20 mouse cellular contexts compared by ENCODE assay signal in genomic region chr13:96967091-96967490, GRCm38 (mm10). TPM values are rescaled to one million over a fixed set of nuclear protein-coding genes. Genes with fewer than 3 reads are reported as not detected.
A peak's percentile ranks its signal among the peaks of the same experiment; 100 is the strongest.
DNase-seq lines count a peak whose midpoint lies in the region; ATAC-seq and TF ChIP-seq lines count a peak whose summit lies in the region.
"Had no signal": no experiment of that assay in that cellular context is flagged by ENCODE, and none has a peak within 500 bp of the region (broad histone marks: within the 10 kb centered on the region; RNA-seq: fewer than 3 reads in every experiment).

No protein-coding gene starts in this region.

- H3K36me3 ChIP-seq in lung, postnatal 0 days (ENCODE audit: insufficient read depth, low read length) = no peaks in the 10 kb centered on the region
- H3K36me3 ChIP-seq in intestine, embryonic 16.5 days (ENCODE audit: control insufficient read depth, insufficient read depth, low read length) = no peaks in the 10 kb centered on the region
- H3K36me3 ChIP-seq in stomach, embryonic 16.5 days (ENCODE audit: control insufficient read depth, insufficient read depth, low read length) = no peaks in the 10 kb centered on the region
- H3K36me3 ChIP-seq: embryonic facial prominence, embryonic 12.5 days; forebrain, embryonic 12.5 days; heart, embryonic 10.5 days; hindbrain, embryonic 15.5 days; kidney, embryonic 15.5 days; limb, embryonic 12.5 days; midbrain, embryonic 15.5 days; neural tube, embryonic 12.5 days had no signal

- H3K9me3 ChIP-seq in lung, postnatal 0 days (ENCODE audit: low read length) = no peaks in the 10 kb centered on the region
- H3K9me3 ChIP-seq in intestine, embryonic 16.5 days (ENCODE audit: control insufficient read depth, low read length) = no peaks in the 10 kb centered on the region
- H3K9me3 ChIP-seq in stomach, embryonic 16.5 days (replicated peaks; ENCODE audit: control insufficient read depth, low read length) = no peaks in the 10 kb centered on the region
- H3K9me3 ChIP-seq: embryonic facial prominence, embryonic 12.5 days; forebrain, embryonic 12.5 days; heart, embryonic 10.5 days; hindbrain, embryonic 15.5 days; kidney, embryonic 15.5 days; limb, embryonic 12.5 days; midbrain, embryonic 15.5 days; neural tube, embryonic 12.5 days had no signal

- no peaks in the 10 kb centered on the region for H3K27me3 ChIP-seq in lung, postnatal 0 days (replicated peaks; ENCODE audit: insufficient read depth, low read length)
- no peaks in the 10 kb centered on the region for H3K27me3 ChIP-seq in intestine, embryonic 16.5 days (replicated peaks; ENCODE audit: control insufficient read depth, insufficient read depth, low read length)
- H3K27me3 ChIP-seq in stomach, embryonic 16.5 days (ENCODE audit: control insufficient read depth, insufficient read depth, low read length) = no peaks in the 10 kb centered on the region
- H3K27me3 ChIP-seq: embryonic facial prominence, embryonic 12.5 days; forebrain, embryonic 12.5 days; hindbrain, embryonic 15.5 days; kidney, embryonic 15.5 days; limb, embryonic 12.5 days; midbrain, embryonic 15.5 days; neural tube, embryonic 12.5 days; Patski had no signal

- H3K4me1 ChIP-seq in lung, postnatal 0 days (ENCODE audit: insufficient read depth, low read depth, low read length) = no peaks in the 10 kb centered on the region
- H3K4me1 ChIP-seq in lung, adult 2 months (ENCODE audit: control insufficient read depth, insufficient read depth, low read length) = no peaks in the 10 kb centered on the region
- H3K4me1 ChIP-seq in intestine, embryonic 16.5 days (ENCODE audit: control insufficient read depth, insufficient read depth, low read length) = no peaks in the 10 kb centered on the region
- H3K4me1 ChIP-seq in stomach, embryonic 16.5 days (ENCODE audit: control insufficient read depth, insufficient read depth, low read length) = no peaks in the 10 kb centered on the region
- H3K4me1 ChIP-seq: embryonic facial prominence, embryonic 12.5 days; forebrain, embryonic 12.5 days; hindbrain, embryonic 15.5 days; kidney, embryonic 15.5 days; limb, embryonic 12.5 days; midbrain, embryonic 15.5 days; neural tube, embryonic 12.5 days had no signal

- WGBS in lung, postnatal 0 days = 67% methylated on average over 5 of the region's 5 CpGs
- WGBS in lung, adult 2 months = 73% methylated on average over 5 of the region's 5 CpGs
- WGBS in intestine, embryonic 16.5 days = 61% methylated on average over 5 of the region's 5 CpGs
- whole genome bisulfite sequencing in stomach, embryonic 16.5 days = 70% methylated on average over 5 of the region's 5 CpGs

- H3K9ac ChIP-seq in lung, postnatal 0 days (replicated peaks; ENCODE audit: low read depth) = no peak overlapping the region
- H3K9ac ChIP-seq in intestine, embryonic 16.5 days (ENCODE audit: low read depth, low read length) = no peak overlapping the region
- no peak overlapping the region for H3K9ac ChIP-seq in stomach, embryonic 16.5 days (ENCODE audit: low read length)
- H3K9ac ChIP-seq: embryonic facial prominence, embryonic 12.5 days; forebrain, embryonic 12.5 days; hindbrain, embryonic 15.5 days; kidney, embryonic 15.5 days; limb, embryonic 12.5 days; midbrain, embryonic 15.5 days; neural tube, embryonic 12.5 days had no signal

- no peak for TF ChIP-seq POLR2A in lung, adult 2 months (IDR thresholded peaks at IDR 0.05; ENCODE audit: borderline replicate concordance, extremely low read depth, low read depth, low read length)

- H3K4me3 ChIP-seq in lung, postnatal 0 days (ENCODE audit: low read depth, low read length) = no peak overlapping the region
- no peak overlapping the region for H3K4me3 ChIP-seq in lung, adult 2 months (replicated peaks; ENCODE audit: extremely low read depth, low read depth, low read length)
- H3K4me3 ChIP-seq in intestine, embryonic 16.5 days (ENCODE audit: low read length) = no peak overlapping the region
- H3K4me3 ChIP-seq in stomach, embryonic 16.5 days (replicated peaks; ENCODE audit: low read length) = no peak overlapping the region
- H3K4me3 ChIP-seq: embryonic facial prominence, embryonic 12.5 days; forebrain, embryonic 12.5 days; heart, embryonic 10.5 days; hindbrain, embryonic 15.5 days; kidney, embryonic 15.5 days; limb, embryonic 12.5 days; midbrain, embryonic 15.5 days; neural tube, embryonic 12.5 days had no signal

- peak; percentile 31 for DNase-seq in kidney, postnatal 10 days
- no peak for DNase-seq in kidney, adult 18-20 months
- no peak for DNase-seq in lung, postnatal 0 days (ENCODE audit: low spot score)
- DNase-seq in lung, adult 2 months = no peak
- DNase-seq in frontal cortex, postnatal 25 days (ENCODE audit: low spot score in 2 of 2) = no peak
- DNase-seq: adrenal gland, postnatal 36 days; cerebellum, adult 11 months; gastrocnemius, postnatal 36 days; retina, postnatal 1 day had no signal

- no peak overlapping the region for H3K27ac ChIP-seq in lung, postnatal 0 days (ENCODE audit: low read length)
- H3K27ac ChIP-seq in intestine, embryonic 16.5 days (ENCODE audit: low read length) = peak overlapping the region; percentile 58
- H3K27ac ChIP-seq in stomach, embryonic 16.5 days (ENCODE audit: low read length) = 0 out of 2 replicates have a peak overlapping the region, but pooled peaks have one; percentile 25
- H3K27ac ChIP-seq: embryonic facial prominence, embryonic 12.5 days; forebrain, embryonic 12.5 days; heart, embryonic 10.5 days; hindbrain, embryonic 15.5 days; kidney, embryonic 15.5 days; limb, embryonic 12.5 days; neural tube, embryonic 12.5 days had no signal

- TF ChIP-seq EP300 in lung, postnatal 0 days (IDR thresholded peaks at IDR 0.05) = no peak

- no peak for TF ChIP-seq CTCF in lung, postnatal 0 days (IDR thresholded peaks at IDR 0.05)
- TF ChIP-seq CTCF in lung, adult 2 months (IDR thresholded peaks at IDR 0.05; ENCODE audit: insufficient read depth, low read length) = no peak

- peak; percentile 19; the same call in 1 of the 2 replicates for ATAC-seq in lung, postnatal 0 days
- ATAC-seq in intestine, embryonic 16.5 days = no peak
- no peak for ATAC-seq in stomach, embryonic 16.5 days (ENCODE audit: insufficient read depth, low FRiP score)
- ATAC-seq: midbrain, embryonic 15.5 days; Patski had no signal

- H3K4me2 ChIP-seq in lung, postnatal 0 days (replicated peaks; ENCODE audit: low read depth, low read length) = no peak overlapping the region
- H3K4me2 ChIP-seq in intestine, embryonic 16.5 days (ENCODE audit: low read depth, low read length) = 0 out of 2 replicates have a peak overlapping the region, but pooled peaks have one; percentile 1
- H3K4me2 ChIP-seq in stomach, embryonic 16.5 days (ENCODE audit: low read depth, low read length) = no peak overlapping the region
- H3K4me2 ChIP-seq: embryonic facial prominence, embryonic 12.5 days; forebrain, embryonic 12.5 days; hindbrain, embryonic 15.5 days; kidney, embryonic 15.5 days; limb, embryonic 12.5 days; midbrain, embryonic 15.5 days; neural tube, embryonic 12.5 days had no signal

RNA-seq across cellular contexts. Expression of gene Gcnt4, which starts 42.6 kb away (rescaled TPM):
- 0.19 and 0.27 TPM in 2 replicates for polyA plus RNA-seq in lung, postnatal 0 days (2015; fragmentation: Nextera tagmentation; extraction: Ambion mirVana)
- 0.07 and 0.08 TPM in 2 replicates for polyA plus RNA-seq in lung, adult 2 months (2012; rRNA removed)
- 5.9 and 9.1 TPM in 2 replicates for polyA plus RNA-seq in intestine, embryonic 16.5 days (2015; fragmentation: Nextera tagmentation; extraction: Ambion mirVana)
- polyA plus RNA-seq in stomach, embryonic 16.5 days (2015; fragmentation: Nextera tagmentation; extraction: Ambion mirVana) = 1.8 and 2.1 TPM in 2 replicates
